Mouse (Mus musculus) leukemia stem cell, adult 10-12 weeks (primary cell): ENCODE data around the gene Olfr1388. TPM values are rescaled to one million over a fixed set of nuclear protein-coding genes. Genes with fewer than 3 reads are reported as not detected.

Experiments
- polyA plus RNA-seq: library from polyadenylated mRNA; stranded (reverse); fragments of >175 nt; gene quantifications from 2 replicates; pipeline ENCODE4 v1.2.3, GENCODE M21; 2012; ENCODE audit warnings: low replicate concordance

The Olfr1388 gene
- polyA plus RNA-seq: not detected in 2 replicates

DNA sequence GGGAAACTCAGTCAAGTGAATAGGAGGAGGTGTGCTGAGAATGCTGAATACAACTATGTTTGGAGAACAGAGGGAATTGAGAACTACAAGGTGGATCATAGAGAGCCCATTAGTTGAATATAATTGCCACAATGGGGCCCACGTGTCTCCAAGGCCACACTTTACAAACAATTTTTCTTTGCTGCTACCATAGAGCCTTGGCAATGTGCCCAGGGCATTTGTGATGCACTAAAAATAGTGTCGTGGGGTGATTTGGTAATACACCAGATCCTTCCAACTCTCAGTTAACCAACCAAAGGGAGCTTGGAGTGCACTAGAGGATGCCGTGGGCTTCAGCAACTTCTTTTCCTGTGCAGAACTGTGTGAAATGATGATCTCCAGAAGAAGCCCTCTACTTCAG is at the start of gene Olfr1388:
Olfr1388 (plus strand) TSS at position 214 of the 400 bp plus-strand sequence.

GRCm38 (mm10) chr11:49422767-49423166 is 13.7 kb upstream of the Olfr1388 start, which contains the start of gene Olfr1389:
Olfr1389 (plus strand) TSS chr11:49423067.

DNA sequence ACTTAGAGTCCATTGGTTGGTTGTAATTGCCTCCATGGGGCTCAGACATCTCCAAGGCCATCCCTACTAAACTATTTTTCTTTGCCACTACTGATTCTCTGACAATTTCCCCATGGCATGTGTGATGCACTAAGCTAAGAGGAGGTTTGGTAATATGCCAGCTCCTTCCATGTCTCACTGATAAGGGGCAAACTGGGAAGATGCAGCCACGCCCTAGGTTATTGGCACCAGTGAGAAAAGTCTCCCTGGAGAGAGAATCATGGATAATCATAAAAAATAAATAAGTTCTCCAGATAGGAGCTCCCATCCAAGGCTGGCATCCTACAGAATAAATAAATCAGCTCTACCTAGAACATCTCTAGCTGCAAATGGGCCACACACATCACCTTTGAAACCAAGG is 18.6 kb downstream of the Olfr1388 start, which contains the start of gene Olfr1387:
Olfr1387 (plus strand) TSS at position 301 of the 400 bp plus-strand sequence.

DNA sequence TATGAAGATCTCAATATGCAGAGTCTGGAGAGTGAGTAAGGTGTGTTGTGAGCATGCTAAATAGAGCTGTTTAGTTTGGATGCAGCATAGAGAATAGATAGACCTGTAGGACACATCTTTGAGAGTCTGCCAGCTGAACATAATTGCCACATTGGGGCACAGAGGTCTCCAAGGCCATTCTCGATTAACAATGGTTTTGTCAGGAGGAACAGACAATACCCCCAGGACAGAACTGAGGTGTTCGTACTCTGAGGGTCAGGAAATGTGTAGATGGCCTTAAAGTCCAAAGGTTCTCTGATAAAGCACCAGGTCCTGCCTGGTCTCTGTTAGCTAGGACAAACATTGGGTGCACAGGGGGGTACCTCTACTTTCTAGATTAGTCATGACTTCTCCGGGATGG is 28.3 kb downstream of the Olfr1388 start, which contains the start of gene Olfr1386:
Olfr1386 (plus strand) TSS at position 301 of the 400 bp plus-strand sequence.

DNA sequence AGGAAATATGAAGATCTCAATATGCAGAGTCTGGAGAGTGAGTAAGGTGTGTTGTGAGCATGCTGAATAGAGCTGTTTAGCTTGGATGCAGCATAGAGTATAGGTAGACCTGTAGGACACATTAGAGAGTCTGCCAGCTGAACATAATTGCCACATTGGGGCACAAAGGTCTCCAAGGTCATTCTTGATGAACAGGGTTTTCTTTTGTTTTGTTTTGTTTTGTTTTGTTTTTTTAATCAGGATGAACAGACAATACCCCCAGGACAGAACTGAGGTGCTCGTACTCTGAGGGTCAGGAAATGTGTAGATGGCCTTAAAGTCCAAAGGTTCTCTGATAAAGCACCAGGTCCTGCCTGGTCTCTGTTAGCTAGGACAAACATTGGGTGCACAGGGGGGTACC is 52.3 kb downstream of the Olfr1388 start, which contains the start of gene Olfr1385:
Olfr1385 (plus strand) TSS at position 301 of the 400 bp plus-strand sequence.

Other genes with a start within 250 kb of the Olfr1388 start
- not detected in 2 replicates for gene Btnl9, start 249.5 kb upstream of the Olfr1388 start, polyA plus RNA-seq
- 4.6 and 6.1 TPM in 2 replicates for gene Zfp62, start 233.3 kb upstream of the Olfr1388 start, polyA plus RNA-seq
- 127 and 153 TPM in 2 replicates for gene Mgat1, start 192.4 kb upstream of the Olfr1388 start, polyA plus RNA-seq
- not detected in 2 replicates for gene Olfr1393, start 158.3 kb upstream of the Olfr1388 start, polyA plus RNA-seq
- gene Olfr1392, start 151.3 kb upstream of the Olfr1388 start, polyA plus RNA-seq: not detected in 2 replicates
- gene Olfr10, start 131.9 kb upstream of the Olfr1388 start, polyA plus RNA-seq: not detected in 2 replicates
- gene Olfr1391, start 113.9 kb upstream of the Olfr1388 start, polyA plus RNA-seq: not detected in 2 replicates
- not detected in 2 replicates for gene Olfr1390, start 101.4 kb upstream of the Olfr1388 start, polyA plus RNA-seq
- 0.23 TPM in 1 of 2 replicates, not detected in the other for gene Olfr1389, start 13.6 kb upstream of the Olfr1388 start, polyA plus RNA-seq
- gene Olfr1387, start 18.7 kb downstream of the Olfr1388 start, polyA plus RNA-seq: not detected in 2 replicates
- gene Olfr1386, start 28.4 kb downstream of the Olfr1388 start, polyA plus RNA-seq: not detected in 2 replicates
- not detected in 2 replicates for gene Olfr1385, start 52.4 kb downstream of the Olfr1388 start, polyA plus RNA-seq
- not detected in 2 replicates for gene Olfr1384, start 70.1 kb downstream of the Olfr1388 start, polyA plus RNA-seq
- gene Olfr1383, start 83.0 kb downstream of the Olfr1388 start, polyA plus RNA-seq: not detected in 2 replicates
- not detected in 2 replicates for gene Olfr1382, start 91.6 kb downstream of the Olfr1388 start, polyA plus RNA-seq
- gene Olfr1381, start 106.8 kb downstream of the Olfr1388 start, polyA plus RNA-seq: not detected in 2 replicates
- not detected in 2 replicates for gene Olfr1380, start 120.3 kb downstream of the Olfr1388 start, polyA plus RNA-seq
- gene Flt4, start 172.6 kb downstream of the Olfr1388 start, polyA plus RNA-seq: 2.6 and 3.4 TPM in 2 replicates
- gene Scgb3a1, start 227.0 kb downstream of the Olfr1388 start, polyA plus RNA-seq: 1.2 TPM in 1 of 2 replicates, not detected in the other